Mouse (Mus musculus): ENCODE data around the gene Lrrc49. TPM values are rescaled to one million over a fixed set of nuclear protein-coding genes. Genes with fewer than 3 reads are reported as not detected.

The Lrrc49 gene
- total RNA-seq (2021): 10 to 100 TPM; 54.4 to 58.3 TPM

DNA sequence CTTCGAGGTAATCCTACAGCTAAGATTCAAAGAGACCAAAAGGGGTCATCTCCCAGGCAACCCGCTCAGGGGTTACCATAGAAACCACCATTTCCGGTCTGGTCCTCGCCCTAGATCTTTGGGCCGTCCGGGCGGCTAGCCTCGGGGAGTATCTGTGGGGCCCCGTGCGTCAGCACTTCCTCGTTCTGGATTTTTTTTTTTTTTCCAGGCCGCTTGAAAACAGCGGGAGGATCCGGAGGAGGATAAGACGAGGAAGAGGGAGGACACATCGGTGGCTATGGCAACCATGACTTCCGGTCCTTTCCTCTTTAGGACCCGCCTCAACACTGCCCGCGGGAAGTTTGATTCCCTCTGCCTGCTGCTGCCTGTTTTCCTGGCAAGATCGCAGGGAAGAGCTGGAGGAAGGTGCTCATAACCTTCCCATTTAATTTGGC is at the start of gene Lrrc49:
Gene Lrrc49, minus strand, starts transcription at position 268 of the 434 bp plus-strand sequence.
- DNase-seq: peak; percentile 83 to 87

- no peak for DNase-seq
These were observed 46.4 kb upstream of the Lrrc49 start for GRCm38 (mm10) chr9:60734321-60734720.

DNA sequence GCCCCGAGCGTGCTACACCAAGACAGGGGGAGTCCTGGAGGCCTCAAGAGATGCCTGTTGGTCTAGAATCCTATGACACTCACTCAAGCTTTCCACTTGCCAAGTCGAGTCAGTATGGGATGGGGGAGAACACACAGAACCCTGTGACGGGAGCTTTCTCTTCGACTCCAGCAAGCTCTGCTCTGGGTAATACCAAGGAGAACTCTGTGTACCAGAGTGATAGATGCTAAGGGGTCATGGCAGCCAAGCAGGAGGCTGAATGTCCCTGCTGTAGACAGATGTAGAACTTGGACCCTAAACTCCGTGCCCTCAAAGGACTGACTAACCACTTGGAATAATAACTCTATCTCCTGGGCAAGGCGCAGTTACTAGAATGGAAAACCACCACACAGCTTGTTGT is 37.0 kb upstream of the Lrrc49 start:
- no peak for DNase-seq

- DNase-seq: no peak
These were observed 31.7 kb upstream of the Lrrc49 start for GRCm38 (mm10) chr9:60719687-60720086.

- DNase-seq: no peak
These were observed 30.3 kb upstream of the Lrrc49 start for GRCm38 (mm10) chr9:60718284-60718683.

DNA sequence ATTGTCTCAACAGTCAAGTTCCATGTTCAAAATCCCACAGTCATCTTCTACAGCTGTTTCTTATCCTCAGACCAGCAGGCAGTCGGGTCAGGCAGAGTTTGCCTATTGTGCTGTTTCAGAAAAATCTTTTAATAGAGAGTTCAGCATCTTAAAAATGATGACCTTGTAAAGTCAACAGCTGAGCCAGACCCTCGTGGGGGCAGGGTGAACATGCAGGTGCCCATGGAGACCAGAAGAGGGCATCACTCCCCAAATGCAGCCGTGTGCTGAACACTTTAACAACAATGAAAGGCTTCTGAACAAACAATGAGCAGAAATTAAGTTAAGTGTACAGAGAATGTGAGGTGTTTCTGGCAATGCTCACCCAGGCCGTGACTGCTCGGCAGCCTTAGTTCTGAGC is 27.9 kb upstream of the Lrrc49 start:
- no peak for DNase-seq

DNA sequence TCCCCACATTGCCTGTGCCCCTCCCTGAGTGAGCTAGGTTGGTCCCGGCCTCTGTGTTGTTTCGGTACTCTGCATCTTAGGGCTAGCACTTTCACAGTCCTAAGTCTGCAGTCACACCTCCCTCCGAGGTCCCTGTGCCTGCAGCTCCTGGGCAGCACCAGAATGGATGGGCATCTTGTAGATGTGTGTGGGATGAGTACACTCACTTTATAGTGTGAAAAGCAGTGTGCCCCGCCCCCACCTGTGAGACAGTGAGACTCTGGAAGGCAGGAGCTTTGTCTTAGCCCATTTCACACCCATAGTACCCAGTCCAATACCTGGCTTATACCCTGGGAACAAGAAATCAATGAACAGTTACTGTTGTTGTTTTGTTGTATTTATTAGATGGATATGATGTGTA is 27.3 kb upstream of the Lrrc49 start:
- DNase-seq: no peak

DNA sequence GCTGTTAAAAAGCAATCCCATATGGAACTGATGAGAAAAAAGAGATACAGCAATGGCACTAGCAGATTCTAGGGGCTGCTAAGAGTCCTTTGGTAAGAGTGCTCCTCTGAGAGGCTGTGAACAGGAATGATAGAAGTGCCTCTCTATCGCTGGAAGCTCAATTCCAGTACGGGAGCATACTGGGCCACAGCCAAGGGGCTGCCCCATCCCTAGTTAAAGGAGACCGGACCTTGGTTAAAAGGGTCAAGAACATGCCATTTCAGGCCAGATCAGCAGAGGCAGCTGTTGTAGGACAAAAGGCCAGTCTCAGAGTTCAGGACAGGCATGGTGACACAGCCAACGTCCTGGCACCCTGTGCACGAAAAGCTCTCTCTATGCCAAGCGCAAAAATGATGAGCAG is 26.2 kb upstream of the Lrrc49 start:
- DNase-seq: peak in 1 of 2 experiments; percentile 30

- peak in 1 of 2 experiments; percentile 31 for DNase-seq
These were observed 25.7 kb upstream of the Lrrc49 start for GRCm38 (mm10) chr9:60713616-60714015.

DNA sequence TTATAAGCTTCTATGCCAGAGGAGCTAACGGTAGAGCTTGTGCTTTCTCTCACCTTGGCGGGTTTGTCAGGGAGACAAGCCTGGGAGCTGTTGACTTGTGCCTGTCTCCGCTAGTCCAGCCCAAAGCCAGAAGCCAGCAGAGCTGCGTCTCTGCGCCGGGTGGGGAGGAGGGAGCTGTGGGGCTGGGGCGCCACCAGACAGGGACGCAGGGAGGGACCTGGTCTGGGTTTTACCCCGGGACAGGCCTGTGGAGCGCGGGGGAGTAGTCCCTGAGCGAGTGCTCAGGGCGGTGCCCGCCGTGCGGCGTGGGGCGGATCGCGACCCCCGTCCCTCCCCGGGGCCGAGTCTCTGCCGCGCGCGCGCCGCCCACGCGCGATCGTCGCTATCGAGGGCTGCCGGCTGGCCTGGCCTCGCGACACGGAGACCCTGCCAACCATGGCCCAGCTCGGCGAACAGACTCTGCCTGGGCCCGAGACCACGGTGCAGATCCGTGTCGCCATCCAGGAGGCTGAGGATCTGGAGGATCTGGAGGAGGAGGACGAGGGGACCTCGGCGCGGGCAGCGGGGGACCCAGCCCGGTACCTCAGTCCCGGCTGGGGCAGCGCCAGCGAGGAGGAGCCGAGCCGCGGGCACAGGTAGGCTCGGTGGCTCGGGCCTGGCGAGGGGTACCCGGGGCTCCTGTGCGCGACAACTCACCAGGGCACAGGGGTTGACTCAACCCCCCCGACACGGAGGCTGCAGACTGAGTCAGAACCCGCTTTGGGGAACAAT is 25.0 kb upstream of the Lrrc49 start, which contains the start of gene Larp6:
Gene Larp6, plus strand, starts transcription at position 219 of the 771 bp plus-strand sequence.
- peak; percentile 57 to 68 for DNase-seq

DNA sequence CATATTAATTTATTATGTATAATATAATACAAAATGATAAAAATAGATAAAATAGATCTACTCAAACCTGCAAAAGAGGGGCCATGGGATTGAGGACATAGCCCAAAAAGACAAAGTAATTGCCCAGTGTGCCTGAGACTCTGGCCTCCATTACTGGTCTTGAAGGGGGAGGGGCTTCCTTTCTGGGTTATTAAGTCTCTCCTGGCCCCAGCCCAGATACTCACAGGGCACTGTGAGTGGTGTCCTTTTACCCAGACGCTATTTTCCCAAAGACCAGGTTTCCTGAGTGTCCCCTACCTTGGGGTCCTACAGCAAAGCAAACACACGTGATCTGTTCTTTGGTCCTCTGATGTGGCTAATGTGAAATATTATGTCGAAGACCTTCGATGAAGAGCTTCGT is 24.1 kb upstream of the Lrrc49 start:
- no peak for DNase-seq

DNA sequence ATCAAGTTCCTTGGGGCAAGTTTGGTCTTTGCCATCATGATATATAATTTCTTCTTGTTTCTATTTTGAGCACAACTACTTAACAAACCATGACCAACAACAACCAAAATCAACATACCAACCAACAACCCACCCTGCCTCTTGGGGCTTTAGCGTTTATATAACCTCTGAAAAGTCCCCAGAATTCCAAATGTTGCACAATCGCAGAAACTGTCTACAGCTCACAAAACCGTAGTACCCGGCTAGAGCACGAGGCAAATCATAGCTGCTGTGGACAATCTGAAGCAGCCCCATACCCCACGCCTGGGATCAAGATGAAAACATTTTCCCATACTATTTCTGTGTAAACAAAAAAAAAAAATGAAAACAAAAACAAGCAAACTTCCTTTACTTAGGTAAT is 21.8 kb upstream of the Lrrc49 start:
- no peak for DNase-seq

DNA sequence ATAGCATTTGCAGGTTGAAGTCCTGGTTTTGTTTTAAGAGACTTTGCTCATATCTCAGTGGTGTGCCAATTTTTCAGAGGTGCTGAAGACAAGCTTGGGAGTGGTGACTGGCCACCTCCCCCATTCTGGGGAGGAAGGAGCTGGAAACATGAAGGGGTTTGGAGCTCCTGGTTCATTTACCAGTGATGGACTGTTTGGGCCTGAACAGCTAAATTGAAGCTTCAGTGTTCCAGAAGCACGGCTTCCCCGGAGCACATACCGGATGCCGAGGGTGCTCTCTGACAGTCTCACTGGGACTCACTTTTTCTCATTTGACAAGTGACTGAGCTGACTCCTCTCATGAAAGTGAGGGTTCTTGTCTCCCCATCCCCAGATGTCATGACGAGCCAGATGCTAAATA is 20.6 kb upstream of the Lrrc49 start:
- no peak for DNase-seq

DNA sequence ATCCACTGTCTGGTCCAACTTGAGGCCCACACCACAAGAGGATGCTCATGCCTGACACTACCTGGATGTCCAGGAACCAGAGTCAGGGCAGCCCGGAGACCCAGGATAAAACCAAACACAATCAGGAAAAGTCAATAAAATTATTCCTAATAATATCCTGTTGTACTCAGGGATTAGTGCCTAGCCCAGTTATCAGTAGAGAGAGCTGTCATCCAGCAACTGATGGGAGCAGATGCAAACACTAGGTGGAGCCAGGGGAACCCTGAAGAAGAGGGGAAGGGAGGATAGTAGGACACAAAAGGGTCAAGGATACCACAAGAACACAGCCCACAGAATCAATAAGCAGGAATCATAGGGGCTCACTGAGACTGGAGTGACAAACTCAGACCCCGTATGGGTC is 19.6 kb upstream of the Lrrc49 start:
- DNase-seq: no peak

DNA sequence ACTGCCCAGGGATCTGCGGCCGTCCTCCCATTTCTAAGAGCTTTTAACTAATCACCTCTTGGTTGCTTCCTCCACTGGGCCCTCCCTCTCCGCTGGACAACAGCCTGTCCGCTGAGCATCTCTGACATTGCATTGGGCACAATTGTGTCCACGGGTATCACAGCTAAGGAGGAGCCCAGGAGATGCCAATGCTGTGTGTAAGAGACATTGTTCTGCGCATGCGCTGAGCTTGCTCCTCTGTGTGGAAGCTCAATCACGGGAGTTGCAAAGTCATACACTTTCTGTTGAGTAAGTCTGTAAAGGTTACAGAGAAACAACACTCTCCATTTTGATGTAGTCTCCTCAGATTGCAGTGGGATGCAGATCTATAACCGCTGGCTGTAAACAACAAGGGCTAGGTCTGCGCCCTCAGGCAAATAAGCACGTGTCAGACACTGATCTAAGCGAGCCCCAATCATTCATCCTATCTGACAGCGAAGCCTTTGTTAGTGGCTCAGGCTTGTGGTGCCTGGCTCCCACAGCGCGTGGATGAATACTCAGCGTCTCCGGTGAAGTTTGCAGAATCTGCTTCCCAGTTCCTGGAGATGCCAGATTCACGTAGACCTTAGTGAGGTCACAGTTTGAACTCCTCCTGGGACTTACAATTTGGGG is 11.7 kb upstream of the Lrrc49 start:
- no peak for DNase-seq

GRCm38 (mm10) chr9:60696271-60696985 is 8.5 kb upstream of the Lrrc49 start:
- no peak for DNase-seq

DNA sequence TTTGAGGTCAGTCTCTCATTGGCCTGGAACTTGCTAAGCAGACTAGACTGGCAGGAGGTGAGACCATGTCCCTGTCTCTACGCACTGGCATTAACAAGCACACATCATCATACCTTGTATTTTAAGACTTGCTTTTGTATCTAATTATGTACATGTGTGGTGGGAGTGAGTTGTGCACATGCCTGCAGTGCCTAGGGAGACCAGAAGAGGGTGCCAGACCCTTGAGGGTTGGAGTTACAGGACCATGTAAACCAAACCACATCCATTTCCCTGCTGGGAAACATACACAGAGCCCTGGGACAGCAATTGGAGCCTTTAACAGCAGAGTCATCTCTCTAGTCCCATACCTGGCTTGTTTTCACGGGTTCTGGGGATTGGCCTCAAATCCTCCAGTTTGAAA is 6.0 kb upstream of the Lrrc49 start:
- DNase-seq: no peak

DNA sequence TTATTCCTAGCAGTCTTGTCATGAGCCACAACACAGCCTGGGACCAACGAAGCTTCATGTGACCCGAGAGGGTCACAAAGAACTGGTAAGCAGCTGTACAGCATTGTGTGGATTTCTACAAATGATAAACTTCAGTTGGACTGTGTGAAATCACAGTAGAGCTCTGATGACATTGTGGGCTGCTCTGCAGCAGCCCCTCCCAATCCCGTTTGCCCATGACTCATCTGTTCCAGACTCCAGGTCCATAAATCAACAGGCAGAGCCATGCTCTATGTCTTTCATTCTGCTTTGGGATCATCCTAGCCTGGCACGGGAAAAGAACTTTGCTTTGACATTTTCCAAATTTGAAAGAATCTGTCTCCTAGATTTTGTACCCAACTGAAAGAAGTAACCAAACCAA is 4.7 kb upstream of the Lrrc49 start:
- no peak for DNase-seq

- DNase-seq: no peak
These were observed 543 bp downstream of the Lrrc49 start for GRCm38 (mm10) chr9:60687415-60687814.

- no peak for DNase-seq
These were observed 5.2 kb downstream of the Lrrc49 start for GRCm38 (mm10) chr9:60682753-60683152.

DNA sequence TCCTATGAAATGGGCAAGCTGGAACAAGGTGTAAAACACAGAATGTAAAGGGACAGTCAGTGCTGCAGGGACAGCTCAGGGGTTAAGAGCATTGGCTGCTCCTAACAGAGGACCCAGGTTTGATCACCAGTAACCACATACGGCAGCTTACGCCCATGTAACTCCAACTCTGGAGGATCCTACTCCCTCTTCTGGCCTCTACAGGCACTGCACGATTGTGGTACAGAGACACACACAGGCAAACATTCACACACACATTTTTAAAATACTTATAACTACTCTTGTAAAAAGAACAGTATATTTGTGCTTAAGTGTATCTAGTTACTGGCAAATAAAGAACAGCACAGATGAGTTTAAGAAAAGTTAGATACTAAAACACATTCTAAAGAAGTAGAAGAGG is 7.0 kb downstream of the Lrrc49 start:
- no peak for DNase-seq

GRCm38 (mm10) chr9:60678913-60679312 is 9.0 kb downstream of the Lrrc49 start:
- DNase-seq: no peak

GRCm38 (mm10) chr9:60676429-60676828 is 11.5 kb downstream of the Lrrc49 start:
- no peak for DNase-seq

Data from layer of hippocampus, postnatal 36 days (tissue).